Mouse (Mus musculus): ENCODE data around the gene Shq1. TPM values are rescaled to one million over a fixed set of nuclear protein-coding genes. Genes with fewer than 3 reads are reported as not detected.

The Shq1 gene
- polyA plus RNA-seq (2015; fragmentation: Nextera tagmentation; extraction: Ambion mirVana), result 15.1 TPM in 2 replicates

DNA sequence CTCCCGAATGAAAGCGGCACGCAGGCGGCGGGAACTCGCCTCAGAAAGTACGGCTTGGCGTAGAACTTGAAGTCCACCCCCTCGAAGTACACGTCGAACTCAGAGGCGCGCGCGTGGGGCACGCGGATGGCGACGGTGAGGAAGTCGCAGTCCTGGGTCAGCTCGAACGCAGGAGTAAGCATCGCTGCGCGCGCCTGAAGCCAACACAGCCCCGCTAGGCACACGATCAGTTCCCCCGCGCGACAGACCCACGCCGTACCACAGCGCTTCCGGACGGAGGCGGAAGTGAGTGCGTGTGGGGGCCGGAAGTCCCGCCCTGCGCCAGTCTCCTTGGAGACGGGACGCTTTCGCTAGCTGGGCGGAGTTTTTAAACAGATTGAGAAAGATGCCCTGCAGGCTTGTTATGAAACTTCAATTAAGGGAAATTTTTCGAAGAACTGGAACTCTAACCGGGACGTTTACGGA is at the start of gene Shq1:
TSS of gene Shq1 (minus strand) at position 278 of the 465 bp plus-strand sequence.
- peak within 1 kb of the TSS; percentile 59 for H3K4me3 ChIP-seq (replicated peaks)
- H3K27me3 ChIP-seq, result no peaks in the 10 kb centered on the region
- H3K4me2 ChIP-seq (replicated peaks), result peak within 1 kb of the TSS; percentile 92
- H3K9me3 ChIP-seq (replicated peaks), result no peaks in the 10 kb centered on the region
- H3K27ac ChIP-seq (replicated peaks), result no peak within 1 kb of the TSS
- ATAC-seq (ENCODE audit: insufficient number of reproducible peaks, low FRiP score, low TSS enrichment, low read depth), result peak; percentile 84
- peaks cover 6% of the 10 kb centered on the region for H3K4me1 ChIP-seq
- no peaks in the 10 kb centered on the region for H3K36me3 ChIP-seq
- WGBS, result under 1% methylated on average over 49 of the region's 49 CpGs
- peak within 1 kb of the TSS; percentile 39 for H3K9ac ChIP-seq

DNA sequence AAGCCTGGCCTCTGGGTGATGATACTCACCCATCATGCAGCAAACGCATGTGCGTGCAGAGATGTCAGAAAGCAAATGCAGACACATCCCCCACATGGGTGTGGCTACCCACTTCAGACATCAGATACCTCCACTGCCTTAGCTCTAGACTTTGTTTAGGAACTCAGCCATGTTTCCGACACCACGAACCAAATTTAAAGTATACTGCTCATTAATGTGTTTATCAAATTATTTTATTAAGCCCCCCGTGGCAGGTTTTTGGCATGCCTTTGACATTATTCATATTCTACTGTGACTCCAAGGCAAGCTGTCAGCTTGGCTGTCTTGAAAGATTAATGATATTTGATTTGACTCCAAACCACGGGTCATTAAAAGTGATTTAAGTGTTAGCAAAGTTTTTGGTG is 49.1 kb upstream of the Shq1 start:
- peaks cover 50% of the 10 kb centered on the region for H3K4me1 ChIP-seq
- 48% methylated on average over 6 of the region's 6 CpGs for WGBS
- no peaks in the 10 kb centered on the region for H3K9me3 ChIP-seq (replicated peaks)
- H3K27ac ChIP-seq (replicated peaks), result no peak overlapping the region
- no peaks in the 10 kb centered on the region for H3K36me3 ChIP-seq
- H3K4me2 ChIP-seq (replicated peaks), result no peak overlapping the region
- no peak overlapping the region for H3K4me3 ChIP-seq (replicated peaks)
- ATAC-seq (ENCODE audit: insufficient number of reproducible peaks, low FRiP score, low TSS enrichment, low read depth), result no peak
- H3K9ac ChIP-seq, result no peak overlapping the region
- no peaks in the 10 kb centered on the region for H3K27me3 ChIP-seq

DNA sequence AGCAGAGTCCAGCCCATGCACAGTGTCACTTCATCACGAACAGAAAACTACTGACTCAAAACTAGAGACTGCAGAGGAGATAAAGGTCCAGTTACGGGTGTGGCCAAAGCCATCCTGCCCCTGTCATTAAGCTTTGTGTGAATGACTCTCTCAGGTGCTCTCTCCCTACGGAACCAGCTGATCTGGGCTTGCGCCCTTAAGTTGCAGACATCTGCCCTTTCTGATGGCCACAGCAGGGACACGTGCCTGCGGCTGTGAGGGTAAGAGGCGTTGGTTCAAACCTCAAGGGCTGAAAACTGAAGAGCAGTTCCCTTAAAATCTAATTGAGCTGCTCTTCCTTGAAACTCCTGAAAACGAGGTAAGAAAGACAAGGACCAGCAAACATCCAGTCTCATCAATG is 45.9 kb upstream of the Shq1 start:
- no peak overlapping the region; the same call in 1 of the 2 replicates for H3K27ac ChIP-seq (replicated peaks)
- H3K9ac ChIP-seq, result no peak overlapping the region
- ATAC-seq (ENCODE audit: insufficient number of reproducible peaks, low FRiP score, low TSS enrichment, low read depth), result no peak
- 74% methylated on average over 8 of the region's 8 CpGs for WGBS
- no peak overlapping the region for H3K4me2 ChIP-seq (replicated peaks)
- no peaks in the 10 kb centered on the region for H3K9me3 ChIP-seq (replicated peaks)
- no peaks in the 10 kb centered on the region for H3K27me3 ChIP-seq
- peaks cover 43% of the 10 kb centered on the region for H3K4me1 ChIP-seq
- no peak overlapping the region for H3K4me3 ChIP-seq (replicated peaks)
- H3K36me3 ChIP-seq, result 0 out of 2 replicates have a peak, but pooled peaks cover 3% of the 10 kb centered on the region

DNA sequence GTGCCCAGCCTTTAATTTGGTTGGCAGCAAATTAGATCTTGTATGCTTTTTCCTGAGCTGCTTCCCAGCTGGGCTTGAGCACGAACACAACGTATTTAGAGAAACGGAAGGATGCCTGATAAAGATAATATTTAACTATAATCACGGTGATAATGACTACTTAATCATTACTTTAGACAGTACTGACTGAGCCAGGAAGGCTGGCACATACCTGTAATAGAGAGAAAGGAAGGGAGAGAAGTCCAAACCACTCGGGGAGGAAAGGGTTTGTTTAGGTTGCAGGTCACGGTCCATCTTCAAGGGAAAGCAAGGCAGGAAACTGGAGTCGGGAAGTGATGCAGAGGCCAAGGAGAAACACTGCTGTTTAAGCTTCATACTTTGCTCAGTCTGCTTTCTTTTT is 45.2 kb upstream of the Shq1 start:
- no peak for ATAC-seq (ENCODE audit: insufficient number of reproducible peaks, low FRiP score, low TSS enrichment, low read depth)
- Histone ChIP-seq H3K36me3 (peaks cover 3% of the 10 kb centered on the region; the same call in 1 of the 2 replicates), H3K4me3 (replicated peaks) (no peak overlapping the region), H3K9me3 (replicated peaks) (no peaks in the 10 kb centered on the region), H3K9ac (no peak overlapping the region), H3K4me2 (replicated peaks) (no peak overlapping the region), H3K4me1 (peaks cover 44% of the 10 kb centered on the region), H3K27ac (replicated peaks) (no peak overlapping the region), H3K27me3 (no peaks in the 10 kb centered on the region)
- WGBS, result 63% methylated on average over 7 of the region's 7 CpGs

DNA sequence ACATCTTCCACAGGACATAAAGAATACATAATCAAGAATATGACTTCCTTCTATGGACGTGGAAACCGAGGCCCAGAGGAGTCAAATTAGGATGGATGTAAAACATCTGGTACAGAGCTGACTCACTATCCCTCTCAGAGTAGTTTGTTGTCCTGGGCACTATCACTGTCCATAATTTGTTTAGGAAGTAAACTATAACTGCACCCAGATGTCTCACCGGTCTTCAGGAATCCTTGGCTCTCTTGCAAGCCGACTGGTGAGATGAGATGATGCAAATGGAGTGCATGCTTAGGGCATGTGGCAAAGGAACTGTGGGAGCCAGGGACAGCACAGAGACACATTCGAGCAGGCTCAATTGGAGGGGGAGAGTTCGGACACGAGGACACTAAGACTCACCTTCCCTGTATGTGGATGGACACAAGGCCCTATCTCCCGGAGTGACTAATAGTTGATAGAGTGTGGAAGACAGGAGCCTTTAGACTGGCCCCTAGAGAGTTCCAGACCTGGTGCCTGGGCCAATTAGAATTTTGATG is 44.4 kb upstream of the Shq1 start:
- Histone ChIP-seq H3K4me3 (replicated peaks) (no peak overlapping the region), H3K27ac (replicated peaks) (peak overlapping the region; percentile 11; the same call in 1 of the 2 replicates), H3K4me1 (peaks cover 36% of the 10 kb centered on the region), H3K9me3 (replicated peaks) (no peaks in the 10 kb centered on the region), H3K27me3 (no peaks in the 10 kb centered on the region), H3K4me2 (replicated peaks) (no peak overlapping the region), H3K9ac (no peak overlapping the region), H3K36me3 (peaks cover 3% of the 10 kb centered on the region; the same call in 1 of the 2 replicates)
- peak; percentile 16; the same call in 1 of the 2 replicates for ATAC-seq (ENCODE audit: insufficient number of reproducible peaks, low FRiP score, low TSS enrichment, low read depth)
- WGBS, result 47% methylated on average over 8 of the region's 8 CpGs

DNA sequence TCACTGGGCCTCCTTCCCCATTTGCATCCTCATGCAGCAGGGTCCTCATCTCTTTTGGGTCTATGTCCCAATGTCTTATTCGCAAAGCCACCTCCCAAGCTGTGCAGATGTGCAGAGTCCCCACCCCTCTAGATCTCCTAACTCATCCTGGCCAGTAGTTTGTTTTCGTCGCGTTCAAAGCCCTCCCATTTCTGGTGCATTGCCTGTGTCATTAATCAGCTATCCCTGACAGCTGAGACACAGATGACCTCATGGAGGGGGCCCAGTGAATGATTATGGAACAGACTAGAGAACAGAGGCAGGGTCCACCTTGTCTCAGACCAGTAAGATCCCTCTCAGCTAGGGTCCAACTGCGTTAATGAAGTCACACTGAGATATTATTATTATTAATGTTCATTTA is 39.9 kb upstream of the Shq1 start:
- no peaks in the 10 kb centered on the region for H3K9me3 ChIP-seq (replicated peaks)
- no peak overlapping the region for H3K4me3 ChIP-seq (replicated peaks)
- no peak overlapping the region for H3K9ac ChIP-seq
- ATAC-seq (ENCODE audit: insufficient number of reproducible peaks, low FRiP score, low TSS enrichment, low read depth), result no peak
- peaks cover 52% of the 10 kb centered on the region for H3K4me1 ChIP-seq
- H3K27ac ChIP-seq (replicated peaks), result no peak overlapping the region
- no peaks in the 10 kb centered on the region for H3K27me3 ChIP-seq
- H3K36me3 ChIP-seq, result peaks cover 3% of the 10 kb centered on the region; the same call in 1 of the 2 replicates
- H3K4me2 ChIP-seq (replicated peaks), result no peak overlapping the region
- 88% methylated on average over 5 of the region's 5 CpGs for WGBS

DNA sequence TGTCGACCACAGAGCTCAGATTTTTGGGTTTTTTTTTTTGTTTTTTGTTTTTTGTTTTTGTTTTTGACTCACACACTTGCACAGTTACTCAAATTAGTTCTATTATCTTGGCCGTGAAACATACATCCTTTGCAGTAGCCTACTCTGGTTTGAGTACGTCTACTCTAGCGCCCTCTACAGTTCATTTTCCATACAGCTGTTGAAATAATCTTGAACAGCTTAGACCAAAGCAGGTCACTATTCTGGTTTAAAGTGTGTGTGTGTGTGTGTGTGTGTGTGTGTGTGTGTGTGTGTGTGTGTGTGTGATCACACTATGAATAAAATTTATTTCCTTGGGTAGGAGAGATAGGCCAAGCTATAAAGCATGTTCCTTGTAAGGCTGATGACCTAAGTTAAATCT is 39.2 kb upstream of the Shq1 start:
- H3K27me3 ChIP-seq, result no peaks in the 10 kb centered on the region
- peak overlapping the region; percentile 7 for H3K27ac ChIP-seq (replicated peaks)
- no peak for ATAC-seq (ENCODE audit: insufficient number of reproducible peaks, low FRiP score, low TSS enrichment, low read depth)
- H3K9me3 ChIP-seq (replicated peaks), result no peaks in the 10 kb centered on the region
- no peak overlapping the region for H3K4me3 ChIP-seq (replicated peaks)
- WGBS, result 37% methylated on average over 4 of the region's 4 CpGs
- no peak overlapping the region for H3K4me2 ChIP-seq (replicated peaks)
- no peak overlapping the region for H3K9ac ChIP-seq
- H3K36me3 ChIP-seq, result peaks cover 3% of the 10 kb centered on the region; the same call in 1 of the 2 replicates
- peaks cover 52% of the 10 kb centered on the region for H3K4me1 ChIP-seq

DNA sequence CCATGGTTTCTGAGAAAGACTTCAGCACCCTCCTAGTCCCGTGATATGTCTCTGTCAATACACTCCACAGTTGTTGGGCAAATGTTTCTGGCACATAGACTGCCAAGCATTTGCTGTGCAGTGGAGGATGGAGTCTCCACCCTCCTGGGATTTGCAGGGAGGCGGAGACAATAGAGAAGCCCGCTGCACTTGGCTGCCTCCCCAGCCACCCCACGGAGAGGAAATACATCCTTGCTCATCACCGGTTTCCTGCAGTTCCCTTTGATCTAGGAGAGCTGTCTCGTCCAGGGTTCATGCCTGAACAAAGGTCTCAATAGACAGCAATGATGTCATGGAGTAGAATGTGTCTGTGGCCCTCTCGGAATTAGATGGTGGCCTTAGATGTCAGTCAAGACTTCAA is 38.5 kb upstream of the Shq1 start:
- Histone ChIP-seq H3K9me3 (replicated peaks) (no peaks in the 10 kb centered on the region), H3K27ac (replicated peaks) (peak overlapping the region; percentile 7), H3K36me3 (peaks cover 3% of the 10 kb centered on the region; the same call in 1 of the 2 replicates), H3K9ac (no peak overlapping the region), H3K4me2 (replicated peaks) (peak overlapping the region; percentile 0; the same call in 1 of the 2 replicates), H3K27me3 (no peaks in the 10 kb centered on the region), H3K4me3 (replicated peaks) (no peak overlapping the region), H3K4me1 (peaks cover 56% of the 10 kb centered on the region)
- peak; percentile 60 for ATAC-seq (ENCODE audit: insufficient number of reproducible peaks, low FRiP score, low TSS enrichment, low read depth)
- 11% methylated on average over 7 of the region's 7 CpGs for WGBS

DNA sequence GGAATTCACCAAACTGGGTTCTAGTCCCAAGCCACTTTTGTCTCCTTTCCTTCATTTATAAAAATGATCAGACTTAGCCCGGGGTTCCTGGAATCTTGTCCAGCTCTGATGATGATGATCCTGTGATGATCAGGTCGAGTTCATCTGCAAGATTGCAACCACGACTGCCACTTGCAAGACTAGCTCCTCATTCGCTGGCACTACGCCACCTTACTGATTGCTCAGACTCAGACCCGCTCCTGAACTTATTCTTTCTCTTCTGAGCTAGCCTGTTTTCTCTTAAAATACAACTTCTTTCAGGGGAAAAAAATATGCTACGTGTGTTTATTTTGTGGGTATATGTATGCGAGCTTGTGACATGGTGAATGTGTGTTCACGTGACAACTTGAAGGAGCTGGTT is 38.0 kb upstream of the Shq1 start:
- no peak overlapping the region for H3K4me3 ChIP-seq (replicated peaks)
- no peak overlapping the region for H3K9ac ChIP-seq
- ATAC-seq (ENCODE audit: insufficient number of reproducible peaks, low FRiP score, low TSS enrichment, low read depth), result no peak
- H3K36me3 ChIP-seq, result peaks cover 3% of the 10 kb centered on the region; the same call in 1 of the 2 replicates
- peaks cover 61% of the 10 kb centered on the region for H3K4me1 ChIP-seq
- no peaks in the 10 kb centered on the region for H3K9me3 ChIP-seq (replicated peaks)
- peak overlapping the region; percentile 0; the same call in 1 of the 2 replicates for H3K4me2 ChIP-seq (replicated peaks)
- peak overlapping the region; percentile 7 for H3K27ac ChIP-seq (replicated peaks)
- WGBS, result 49% methylated on average over 9 of the region's 9 CpGs
- H3K27me3 ChIP-seq, result no peaks in the 10 kb centered on the region

DNA sequence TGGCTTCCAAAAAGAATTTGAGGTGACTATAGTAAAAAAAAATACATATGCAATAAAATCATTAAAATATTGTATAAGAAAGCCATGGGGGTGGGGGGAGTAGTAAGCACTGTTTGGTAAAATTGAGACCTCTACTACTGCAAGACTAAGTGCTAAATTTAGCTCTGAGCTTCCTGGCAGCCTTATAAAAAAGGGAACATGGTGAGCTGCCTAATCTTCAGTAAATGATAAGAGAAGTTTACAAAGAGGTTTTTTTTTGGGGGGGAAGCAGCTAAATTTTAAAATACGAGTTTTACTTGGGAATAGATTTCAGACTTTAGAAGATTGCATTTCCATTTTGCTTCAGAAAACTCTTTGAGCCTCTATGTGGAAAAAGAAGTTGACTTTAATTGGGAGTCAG is 37.3 kb upstream of the Shq1 start:
- Histone ChIP-seq H3K36me3 (peaks cover 1% of the 10 kb centered on the region; the same call in 1 of the 2 replicates), H3K4me2 (replicated peaks) (0 out of 2 replicates have a peak overlapping the region, but pooled peaks have one; percentile 86), H3K4me3 (replicated peaks) (no peak overlapping the region), H3K9me3 (replicated peaks) (no peaks in the 10 kb centered on the region), H3K9ac (no peak overlapping the region), H3K27me3 (no peaks in the 10 kb centered on the region), H3K4me1 (peaks cover 62% of the 10 kb centered on the region), H3K27ac (replicated peaks) (peak overlapping the region; percentile 93)
- WGBS, result 58% methylated on average over 1 of the region's 1 CpGs
- no peak for ATAC-seq (ENCODE audit: insufficient number of reproducible peaks, low FRiP score, low TSS enrichment, low read depth)

DNA sequence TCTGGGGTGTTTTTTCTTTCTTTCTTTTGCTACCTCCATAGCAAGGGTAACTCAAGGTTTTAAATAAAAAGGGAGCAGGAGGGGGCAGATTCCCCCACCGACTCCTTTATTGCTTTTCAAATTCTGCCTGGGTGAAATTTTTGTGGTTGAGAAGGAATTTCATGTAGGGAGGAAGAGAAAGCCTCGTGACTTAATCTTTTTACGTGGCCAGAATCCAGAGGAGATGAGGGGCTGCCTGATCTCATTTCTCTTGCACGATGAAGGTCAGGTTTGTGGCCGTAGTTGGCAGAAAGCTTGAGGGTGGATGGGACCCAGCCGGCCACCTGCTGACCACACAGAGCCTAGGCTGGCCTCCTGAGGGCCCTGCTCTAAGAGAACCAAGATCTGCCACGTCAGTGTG is 36.6 kb upstream of the Shq1 start:
- H3K9me3 ChIP-seq (replicated peaks), result no peaks in the 10 kb centered on the region
- H3K4me1 ChIP-seq, result peaks cover 62% of the 10 kb centered on the region
- peak overlapping the region; percentile 85 for H3K4me3 ChIP-seq (replicated peaks)
- 10% methylated on average over 7 of the region's 7 CpGs for WGBS
- H3K4me2 ChIP-seq (replicated peaks), result peak overlapping the region; percentile 86
- no peak overlapping the region for H3K9ac ChIP-seq
- no peaks in the 10 kb centered on the region; the same call in 1 of the 2 replicates for H3K36me3 ChIP-seq
- H3K27ac ChIP-seq (replicated peaks), result peak overlapping the region; percentile 93
- H3K27me3 ChIP-seq, result no peaks in the 10 kb centered on the region
- peak; percentile 64 for ATAC-seq (ENCODE audit: insufficient number of reproducible peaks, low FRiP score, low TSS enrichment, low read depth)

DNA sequence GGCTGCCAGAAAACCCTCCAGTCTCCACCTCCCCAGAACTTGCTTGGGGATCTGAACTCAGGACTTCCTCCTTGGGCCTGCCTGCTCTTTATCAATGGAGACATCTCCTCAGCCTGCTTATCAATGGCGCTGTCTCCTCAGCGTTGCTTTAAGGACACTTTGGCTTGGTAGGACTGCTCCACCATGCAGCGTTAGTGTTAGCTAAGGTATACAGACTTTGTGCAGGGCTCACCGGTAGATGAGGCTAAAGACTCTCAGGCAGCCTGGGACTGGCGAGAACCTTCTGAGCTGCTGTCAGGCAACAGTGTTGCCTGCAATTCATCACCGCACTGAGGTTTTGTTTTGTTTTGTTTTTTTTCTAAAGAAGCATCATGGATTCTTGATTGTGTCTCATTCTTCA is 35.9 kb upstream of the Shq1 start:
- Histone ChIP-seq H3K4me2 (replicated peaks) (peak overlapping the region; percentile 86), H3K4me3 (replicated peaks) (peak overlapping the region; percentile 85)
- no peak for ATAC-seq (ENCODE audit: insufficient number of reproducible peaks, low FRiP score, low TSS enrichment, low read depth)

More for the DNA sequence above, 35.9 kb upstream of the Shq1 start:
- Histone ChIP-seq H3K27ac (replicated peaks) (peak overlapping the region; percentile 93), H3K4me1 (peaks cover 58% of the 10 kb centered on the region), H3K9ac (no peak overlapping the region), H3K27me3 (no peaks in the 10 kb centered on the region), H3K36me3 (no peaks in the 10 kb centered on the region; the same call in 1 of the 2 replicates), H3K9me3 (replicated peaks) (no peaks in the 10 kb centered on the region)
- WGBS, result 57% methylated on average over 6 of the region's 6 CpGs
